Mouse (Mus musculus) gastrocnemius, adult 18-20 months (tissue): ENCODE data around the gene Faim. TPM values are rescaled to one million over a fixed set of nuclear protein-coding genes. Genes with fewer than 3 reads are reported as not detected.

Experiments used
- DNase-seq: peaks from one replicate; pipeline ENCODE4 v3.0.0; 2021; ENCODE audit warnings: low spot score
- total RNA-seq, 2 experiments: library from RNA; stranded (reverse); gene quantifications; 2 replicates each; pipeline ENCODE4 v1.2.3; 2021

Faim gene
- total RNA-seq, 2 experiments from 2014 or later: 1.3 to 2.0 TPM

DNA sequence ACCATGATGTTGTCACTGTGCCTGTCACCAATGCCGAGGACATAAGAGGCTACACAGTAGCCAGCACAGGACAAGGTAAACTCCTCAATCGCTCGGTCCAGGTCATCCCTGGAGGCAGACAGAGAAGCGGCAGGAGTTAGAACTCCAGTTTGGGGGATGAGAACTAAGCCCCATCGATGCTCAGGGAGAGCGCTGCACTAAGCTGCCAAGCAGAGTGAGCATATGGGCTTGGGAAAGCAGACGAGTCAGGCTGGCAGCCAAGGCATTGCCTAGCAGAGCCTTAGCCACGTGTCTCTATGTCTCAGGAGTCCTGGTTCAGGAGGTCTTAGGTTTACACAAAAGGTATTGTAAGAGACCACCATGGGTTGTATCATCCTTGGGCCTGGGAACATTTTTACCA is 58.6 kb downstream of the Faim start:
- no peak for DNase-seq

DNA sequence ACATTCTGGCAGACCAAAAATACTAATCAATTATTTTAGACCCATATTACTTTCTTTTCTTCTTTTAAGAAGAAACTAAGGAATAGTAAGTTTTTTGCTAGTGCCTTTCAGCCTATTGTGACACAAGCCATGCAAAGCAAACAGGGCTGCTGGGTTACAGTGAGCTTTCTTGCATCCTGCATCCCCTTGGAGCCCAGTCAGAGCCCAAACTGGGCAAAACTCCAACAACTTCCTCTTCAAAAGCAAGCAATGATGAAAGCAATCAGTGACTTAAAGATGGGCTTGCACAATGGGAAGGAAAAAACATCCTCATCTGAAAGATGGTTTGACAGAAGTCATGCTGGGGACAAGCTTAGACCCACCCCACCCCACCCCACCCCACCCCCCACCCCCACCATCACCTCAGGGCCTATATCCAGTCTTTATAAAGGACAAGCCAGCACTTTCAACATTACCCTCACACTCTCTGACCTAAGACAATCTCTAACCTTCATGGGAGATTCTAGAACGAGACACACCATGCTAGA is 62.6 kb downstream of the Faim start:
- DNase-seq: no peak

DNA sequence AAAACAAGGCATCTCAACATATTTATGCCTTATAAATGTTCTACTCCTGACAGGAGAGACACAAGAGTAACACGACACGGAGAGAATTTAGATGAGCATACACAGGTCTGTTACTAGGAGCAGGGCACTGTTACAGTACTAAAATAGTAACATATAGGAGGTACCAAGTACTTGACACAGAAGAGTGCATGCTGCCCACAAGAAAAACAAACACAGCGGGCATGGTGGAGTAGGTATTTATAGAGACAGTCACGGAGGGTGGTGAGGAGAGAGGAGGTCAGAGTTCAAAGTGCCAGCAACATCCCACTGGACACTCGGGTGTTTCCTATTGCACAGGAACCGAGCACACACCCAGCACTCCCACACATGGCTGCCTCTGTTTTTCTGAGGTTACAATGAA is 63.6 kb downstream of the Faim start:
- DNase-seq: no peak

Other genes with a start within 250 kb of the Faim start
- not detected for gene Prr23a1, start 143.9 kb upstream of the Faim start, total RNA-seq
- not detected for gene Prr23a2, start 129.9 kb upstream of the Faim start, total RNA-seq
- gene Prr23a3, start 121.6 kb upstream of the Faim start, total RNA-seq: not detected
- not detected for gene 7420426K07Rik, start 83.3 kb upstream of the Faim start, total RNA-seq
- gene Foxl2, start 31.1 kb upstream of the Faim start, total RNA-seq: under 1 TPM in 1 of 2 experiments, not detected in 1; 0.09 TPM
- not detected for gene Gm1123, start 49.3 kb downstream of the Faim start, total RNA-seq
- gene Pik3cb, start 154.2 kb downstream of the Faim start, total RNA-seq: 1 to 10 TPM; 4.8 to 6.7 TPM